Mouse (Mus musculus) CH12.LX (cell line): Measurements from ENCODE around the gene Arid1a.

Experiments used
- CTCF ChIP-seq, 2 experiments: IDR thresholded peaks in 1 of 2; conservative IDR thresholded peaks in 1 of 2; 2 replicates each; pipeline ENCODE4 v1.5.1; 2011 to 2012; ENCODE audit warnings: low read depth in 2 of 2, low read length in 2 of 2, improper control_type of control experiment in 1 of 2, inconsistent platforms in 1 of 2, mild to moderate bottlenecking in 1 of 2, moderate library complexity in 1 of 2
- ELF1 ChIP-seq: IDR thresholded peaks from 2 replicates; pipeline ENCODE4 v1.6.1; 2014; ENCODE audit warnings: low read depth, mild to moderate bottlenecking, inconsistent platforms, low read length, improper control_type of control experiment
- EP300 ChIP-seq: IDR thresholded peaks from 2 replicates; pipeline ENCODE4 v1.6.1; 2011; ENCODE audit warnings: low read length, improper control_type of control experiment
- JUND ChIP-seq: conservative IDR thresholded peaks from 2 replicates; pipeline ENCODE4 v1.6.1; 2011; ENCODE audit warnings: low read depth, low read length, improper control_type of control experiment
- MAFK ChIP-seq: IDR thresholded peaks from 2 replicates; pipeline ENCODE4 v1.6.1; 2011; ENCODE audit warnings: low read length, improper control_type of control experiment; ENCODE audit not compliant: insufficient replicate concordance
- NELFE ChIP-seq: IDR thresholded peaks from 2 replicates; pipeline ENCODE4 v1.6.1; 2011; ENCODE audit warnings: low read depth, low read length, improper control_type of control experiment
- POLR2A ChIP-seq: IDR thresholded peaks from 2 replicates; pipeline ENCODE4 v1.6.1; 2011; ENCODE audit warnings: low read depth, mild to moderate bottlenecking, improper control_type of control experiment, low read length
- SIN3A ChIP-seq: IDR thresholded peaks from 2 replicates; pipeline ENCODE4 v1.6.1; 2012; ENCODE audit warnings: low read length, improper control_type of control experiment, inconsistent platforms
- SMC3 ChIP-seq: IDR thresholded peaks from 2 replicates; pipeline ENCODE4 v1.6.1; 2011; ENCODE audit warnings: low read depth, low read length, improper control_type of control experiment
- ZNF384 ChIP-seq: IDR thresholded peaks from 2 replicates; pipeline ENCODE4 v1.6.1; 2012; ENCODE audit warnings: low read depth, low read length, improper control_type of control experiment, inconsistent platforms

DNA sequence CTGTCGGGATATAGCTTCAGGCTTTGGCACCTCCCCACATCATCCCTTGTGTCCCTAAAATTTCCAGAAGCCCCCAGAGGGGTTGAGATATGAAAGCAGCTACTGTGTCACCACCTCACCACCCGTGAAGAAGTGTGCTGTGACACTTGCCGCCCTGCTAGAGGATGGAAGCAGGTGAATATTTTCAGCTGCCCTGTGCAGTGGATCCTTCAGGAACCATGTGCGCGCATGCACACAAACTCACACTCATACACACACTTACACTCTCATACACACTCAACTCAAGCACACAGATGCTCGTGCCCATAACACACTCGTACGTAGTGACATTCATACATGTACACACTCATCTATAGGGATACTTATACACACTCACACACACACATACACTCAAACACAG lies 3.1 kb upstream of the Arid1a start:
- TF ChIP-seq ELF1 (no peak), SIN3A (no peak), CTCF (conservative IDR thresholded peaks at IDR 0.05 in 1 of 2, IDR thresholded peaks at IDR 0.05 in 1 of 2; ENCODE audit: low read depth in 2 of 2, low read length in 2 of 2) (no peak), EP300 (no peak), SMC3 (no peak), NELFE (no peak), MAFK (no peak), POLR2A (no peak), JUND (no peak), ZNF384 (no peak)
